Mouse (Mus musculus) lung, embryonic 16.5 days (tissue): Measurements from ENCODE around the gene Vim. TPM values are rescaled to one million over a fixed set of nuclear protein-coding genes. Genes with fewer than 3 reads are reported as not detected.
"Not testable (repeated sequence)": the region's sequence is repeated elsewhere in the genome, so short reads cannot be mapped to it uniquely, and the experiment has no call there.

Experiments used
- ATAC-seq: fragments of 200-750 bp; cut with Nextera tagmentation; 2 replicates; pipeline ENCODE4 v1.8.0; 2017; ENCODE audit warnings: low read depth, mild to moderate bottlenecking, moderate library complexity
- H3K27ac ChIP-seq: fragments of 300-500 bp; sonication (generic); 2 replicates; pipeline ENCODE4 v1.5.1; 2014; ENCODE audit warnings: mild to moderate bottlenecking, control low read depth, low read length
- H3K27me3 ChIP-seq: fragments of 300-500 bp; sonication (generic); 2 replicates; pipeline ENCODE4 v1.6.1; 2014; ENCODE audit warnings: low read depth, low read length, mixed read lengths; ENCODE audit not compliant: control insufficient read depth, insufficient read depth
- H3K36me3 ChIP-seq: fragments of 300-500 bp; sonication (generic); 2 replicates; pipeline ENCODE4 v1.6.1; 2014; ENCODE audit warnings: low read length; ENCODE audit not compliant: control insufficient read depth, insufficient read depth
- H3K4me1 ChIP-seq: fragments of 300-500 bp; sonication (generic); replicated peaks from 2 replicates; pipeline ENCODE4 v1.6.1; 2014; ENCODE audit warnings: low read length, mixed read lengths; ENCODE audit not compliant: control insufficient read depth, insufficient read depth
- H3K4me2 ChIP-seq: fragments of 300-500 bp; sonication (generic); 2 replicates; pipeline ENCODE4 v1.6.1; 2014; ENCODE audit warnings: low read depth, low read length, control low read depth
- H3K4me3 ChIP-seq: fragments of 300-500 bp; sonication (generic); 2 replicates; pipeline ENCODE4 v1.5.1; 2014; ENCODE audit warnings: mild to moderate bottlenecking, low read length, control low read depth
- H3K9ac ChIP-seq: fragments of 300-500 bp; sonication (generic); 2 replicates; pipeline ENCODE4 v1.6.1; 2014; ENCODE audit warnings: low read length, control low read depth
- H3K9me3 ChIP-seq: fragments of 300-500 bp; sonication (generic); 2 replicates; pipeline ENCODE4 v1.6.1; 2016; ENCODE audit warnings: low read length; ENCODE audit not compliant: control insufficient read depth
- WGBS: fragments of 180-500 bp; shearing (Covaris S2); extraction: QIAGEN DNeasy Blood & Tissue Kit; methylation state at CpG from one replicate; pipeline ENCODE4 v1.1.7; 2014; 5-methylcytosine and 5-hydroxymethylcytosine counted together
- polyA plus RNA-seq: library from polyadenylated mRNA; unstranded; fragments of >200 nt; fragmentation: Nextera tagmentation; extraction: Ambion mirVana; gene quantifications from 2 replicates; pipeline ENCODE4 v1.2.1, GENCODE M21; 2015

The Vim gene
- polyA plus RNA-seq, 1 experiment from 2014 or later: 967 TPM

- Histone ChIP-seq H3K4me1 (peaks cover 10% of the 10 kb centered on the region), H3K27ac (peak overlapping the region; percentile 99), H3K27me3 (no peaks in the 10 kb centered on the region), H3K9ac (peak overlapping the region; percentile 89), H3K4me2 (peak overlapping the region; percentile 75), H3K36me3 (peaks cover 18% of the 10 kb centered on the region), H3K4me3 (peak overlapping the region; percentile 86), H3K9me3 (no peaks in the 10 kb centered on the region)
- WGBS: 0% methylated on average over 13 of the region's 13 CpGs
- no peak for ATAC-seq
Observed at GRCm38 (mm10) chr2:13575287-13575801, 1.6 kb downstream of the Vim start.

- peak overlapping the region; percentile 86 for H3K4me3 ChIP-seq
- 5% methylated on average over 6 of the region's 6 CpGs for WGBS
- peaks cover 23% of the 10 kb centered on the region for H3K36me3 ChIP-seq
- no peaks in the 10 kb centered on the region for H3K9me3 ChIP-seq
- H3K4me1 ChIP-seq: peaks cover 10% of the 10 kb centered on the region
- peak overlapping the region; percentile 99 for H3K27ac ChIP-seq
- H3K27me3 ChIP-seq: no peaks in the 10 kb centered on the region
- H3K9ac ChIP-seq: peak overlapping the region; percentile 89
- ATAC-seq: no peak
- peak overlapping the region; percentile 75 for H3K4me2 ChIP-seq
Observed at GRCm38 (mm10) chr2:13575926-13576325, 2.2 kb downstream of the Vim start.

GRCm38 (mm10) chr2:13577399-13577798 lies 3.7 kb downstream of the Vim start:
- H3K4me2 ChIP-seq: peak overlapping the region; percentile 42
- ATAC-seq: no peak
- 90% methylated on average over 1 of the region's 1 CpGs for WGBS

GRCm38 (mm10) chr2:13578473-13579152 lies 4.9 kb downstream of the Vim start:
- no peak overlapping the region for H3K9ac ChIP-seq
- H3K4me3 ChIP-seq: no peak overlapping the region
- no peaks in the 10 kb centered on the region for H3K27me3 ChIP-seq
- H3K36me3 ChIP-seq: peaks cover 42% of the 10 kb centered on the region
- 0 out of 2 replicates have a peak overlapping the region, but pooled peaks have one; percentile 3 for H3K4me2 ChIP-seq
- H3K4me1 ChIP-seq: peaks cover 4% of the 10 kb centered on the region
- no peaks in the 10 kb centered on the region for H3K9me3 ChIP-seq
- no peak for ATAC-seq
- H3K27ac ChIP-seq: no peak overlapping the region
- WGBS: 71% methylated on average over 14 of the region's 14 CpGs

More at GRCm38 (mm10) chr2:13577399-13577798, 3.7 kb downstream of the Vim start:
- Histone ChIP-seq H3K4me1 (peaks cover 5% of the 10 kb centered on the region), H3K9me3 (no peaks in the 10 kb centered on the region), H3K27ac (no peak overlapping the region), H3K27me3 (no peaks in the 10 kb centered on the region), H3K4me3 (peak overlapping the region; percentile 25; the same call in 1 of the 2 replicates), H3K36me3 (peaks cover 37% of the 10 kb centered on the region), H3K9ac (no peak overlapping the region)

GRCm38 (mm10) chr2:13579315-13579714 lies 5.6 kb downstream of the Vim start:
- 75% methylated on average over 8 of the region's 8 CpGs for whole genome bisulfite sequencing
- Histone ChIP-seq H3K27ac (no peak overlapping the region), H3K4me2 (no peak overlapping the region), H3K9me3 (no peaks in the 10 kb centered on the region), H3K4me1 (peaks cover 4% of the 10 kb centered on the region), H3K9ac (no peak overlapping the region), H3K27me3 (no peaks in the 10 kb centered on the region), H3K36me3 (peaks cover 42% of the 10 kb centered on the region), H3K4me3 (no peak overlapping the region)
- ATAC-seq: no peak

GRCm38 (mm10) chr2:13579991-13580390 lies 6.3 kb downstream of the Vim start:
- Histone ChIP-seq H3K36me3 (peaks cover 42% of the 10 kb centered on the region), H3K27ac (no peak overlapping the region), H3K27me3 (no peaks in the 10 kb centered on the region), H3K9me3 (no peaks in the 10 kb centered on the region), H3K4me3 (no peak overlapping the region), H3K4me2 (no peak overlapping the region), H3K9ac (no peak overlapping the region), H3K4me1 (peaks cover 4% of the 10 kb centered on the region)
- ATAC-seq: no peak
- 61% methylated on average over 11 of the region's 11 CpGs for WGBS

GRCm38 (mm10) chr2:13582184-13582583 lies 8.5 kb downstream of the Vim start:
- no peak for ATAC-seq
- H3K4me1 ChIP-seq: no peaks in the 10 kb centered on the region; the same call in 1 of the 2 replicates
- peaks cover 38% of the 10 kb centered on the region for H3K36me3 ChIP-seq
- no peak overlapping the region for H3K4me2 ChIP-seq
- H3K9me3 ChIP-seq: no peaks in the 10 kb centered on the region
- 72% methylated on average over 3 of the region's 3 CpGs for WGBS
- H3K27me3 ChIP-seq: no peaks in the 10 kb centered on the region
- no peak overlapping the region for H3K27ac ChIP-seq
- no peak overlapping the region for H3K4me3 ChIP-seq
- H3K9ac ChIP-seq: no peak overlapping the region

- H3K9ac ChIP-seq, H3K27ac ChIP-seq, ATAC-seq, H3K27me3 ChIP-seq, H3K4me3 ChIP-seq, H3K4me2 ChIP-seq, H3K4me1 ChIP-seq, H3K9me3 ChIP-seq: not testable (repeated sequence)
- peaks cover 31% of the 10 kb centered on the region for H3K36me3 ChIP-seq
Observed at GRCm38 (mm10) chr2:13583746-13584145, 10.0 kb downstream of the Vim start.

- H3K4me2 ChIP-seq: no peak overlapping the region
- no peak overlapping the region for H3K4me3 ChIP-seq
- H3K9me3 ChIP-seq: no peaks in the 10 kb centered on the region
- H3K9ac ChIP-seq: no peak overlapping the region
- H3K27me3 ChIP-seq: no peaks in the 10 kb centered on the region
- 45% methylated on average over 4 of the region's 4 CpGs for WGBS
- H3K27ac ChIP-seq: no peak overlapping the region
- ATAC-seq: no peak
- H3K36me3 ChIP-seq: no peaks in the 10 kb centered on the region
- H3K4me1 ChIP-seq: no peaks in the 10 kb centered on the region
Observed at GRCm38 (mm10) chr2:13593328-13593727, 19.6 kb downstream of the Vim start.
